Mouse (Mus musculus) midbrain, embryonic 10.5 days (tissue): Measurements from ENCODE around the gene Polg2. TPM values are rescaled to one million over a fixed set of nuclear protein-coding genes. Genes with fewer than 3 reads are reported as not detected.
"Not testable (repeated sequence)": the region's sequence is repeated elsewhere in the genome, so short reads cannot be mapped to it uniquely, and the experiment has no call there.

ENCODE experiments used
- DNase-seq: peaks from one replicate; pipeline ENCODE4 v3.0.0-alpha.2; 2017; ENCODE audit warnings: low spot score
- H3K27ac ChIP-seq: fragments of 300-500 bp; sonication (generic); replicated peaks from 2 replicates; pipeline ENCODE4 v1.5.1; 2016; ENCODE audit warnings: mild to moderate bottlenecking
- H3K27me3 ChIP-seq: fragments of 300-500 bp; sonication (generic); 2 replicates; pipeline ENCODE4 v1.6.1; 2016; ENCODE audit warnings: low read depth, mild to moderate bottlenecking; ENCODE audit not compliant: poor library complexity, severe bottlenecking
- H3K36me3 ChIP-seq: fragments of 300-500 bp; sonication (generic); 2 replicates; pipeline ENCODE4 v1.6.1; 2016; ENCODE audit warnings: mild to moderate bottlenecking, moderate library complexity
- H3K4me1 ChIP-seq: fragments of 300-500 bp; sonication (generic); 2 replicates; pipeline ENCODE4 v1.6.1; 2016
- H3K4me3 ChIP-seq: fragments of 300-500 bp; sonication (generic); 2 replicates; pipeline ENCODE4 v1.5.1; 2016; ENCODE audit warnings: mild to moderate bottlenecking, moderate library complexity
- H3K9me3 ChIP-seq: fragments of 300-500 bp; sonication (generic); replicated peaks from 2 replicates; pipeline ENCODE4 v1.6.1; 2016; ENCODE audit warnings: mild to moderate bottlenecking
- WGBS: fragments of 180-500 bp; shearing (Covaris S2); methylation state at CpG from one replicate; pipeline ENCODE4 v1.1.7; 2016; 5-methylcytosine and 5-hydroxymethylcytosine counted together
- polyA plus RNA-seq: library from polyadenylated mRNA; unstranded; fragments of >200 nt; fragmentation: Nextera tagmentation; extraction: Ambion mirVana; gene quantifications from 2 replicates; pipeline ENCODE4 v1.2.1, GENCODE M21; 2016

Gene Polg2
- polyA plus RNA-seq, 1 experiment from 2014 or later = 10.2 TPM

DNA sequence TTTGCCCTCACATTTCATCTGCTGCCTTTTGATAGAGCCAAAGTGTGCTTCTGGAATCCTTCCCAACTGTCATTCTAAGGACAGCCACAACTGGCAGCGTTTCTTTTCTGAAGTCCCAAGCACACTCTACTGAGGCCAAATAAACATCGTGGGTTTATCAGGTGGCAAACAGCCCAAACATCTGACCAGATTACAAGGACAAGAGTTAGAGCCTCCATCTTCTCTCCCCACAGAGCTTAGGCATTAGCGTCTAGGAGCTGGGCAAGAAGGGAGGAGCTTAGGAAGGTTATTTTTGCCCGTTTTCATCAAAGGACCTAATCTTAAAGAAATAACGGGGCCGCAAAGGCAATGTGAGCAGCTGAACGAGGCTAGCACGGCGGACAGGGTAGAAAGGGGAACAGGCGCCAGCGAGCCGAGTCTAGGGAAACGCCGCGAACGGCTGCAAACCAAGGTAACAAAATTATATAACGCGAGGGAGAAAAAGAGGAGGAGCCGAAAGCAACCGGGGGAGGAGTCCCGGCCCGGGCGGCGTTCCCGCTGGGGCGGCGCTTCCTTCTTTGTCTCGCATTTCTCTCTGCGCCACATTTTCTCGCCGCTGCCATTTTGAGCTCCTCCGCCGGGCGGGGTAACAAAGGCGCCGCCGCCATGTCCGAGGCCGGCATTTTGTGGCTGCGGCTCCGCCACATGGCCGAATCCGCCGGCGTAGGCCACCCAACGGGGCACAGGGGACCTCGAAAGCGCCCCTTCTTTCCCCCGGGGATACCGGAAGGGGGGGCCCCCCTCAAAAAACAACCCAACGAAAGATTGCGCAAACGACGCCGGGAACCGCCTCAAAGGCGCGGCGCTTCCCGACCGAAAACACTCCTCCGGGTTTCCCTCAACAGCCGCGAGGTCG is 8.0 kb upstream of the Polg2 start:
- WGBS = under 1% methylated on average over 65 of the region's 65 CpGs
- peaks cover 30% of the 10 kb centered on the region for H3K4me1 ChIP-seq
- H3K4me3 ChIP-seq = peak overlapping the region; percentile 96
- H3K9me3 ChIP-seq = no peaks in the 10 kb centered on the region
- peak overlapping the region; percentile 100 for H3K27ac ChIP-seq
- peaks cover 64% of the 10 kb centered on the region for H3K36me3 ChIP-seq
- DNase-seq = peak; percentile 83
- H3K27me3 ChIP-seq = no peaks in the 10 kb centered on the region

GRCm38 (mm10) chr11:106785043-106785442 is 5.7 kb upstream of the Polg2 start:
- Histone ChIP-seq H3K27ac (no peak overlapping the region), H3K9me3 (no peaks in the 10 kb centered on the region), H3K4me1 (peaks cover 18% of the 10 kb centered on the region), H3K36me3 (peaks cover 76% of the 10 kb centered on the region), H3K4me3 (peak overlapping the region; percentile 96; the same call in 1 of the 2 replicates), H3K27me3 (no peaks in the 10 kb centered on the region)
- no peak for DNase-seq
- 92% methylated on average over 1 of the region's 1 CpGs for WGBS

DNA sequence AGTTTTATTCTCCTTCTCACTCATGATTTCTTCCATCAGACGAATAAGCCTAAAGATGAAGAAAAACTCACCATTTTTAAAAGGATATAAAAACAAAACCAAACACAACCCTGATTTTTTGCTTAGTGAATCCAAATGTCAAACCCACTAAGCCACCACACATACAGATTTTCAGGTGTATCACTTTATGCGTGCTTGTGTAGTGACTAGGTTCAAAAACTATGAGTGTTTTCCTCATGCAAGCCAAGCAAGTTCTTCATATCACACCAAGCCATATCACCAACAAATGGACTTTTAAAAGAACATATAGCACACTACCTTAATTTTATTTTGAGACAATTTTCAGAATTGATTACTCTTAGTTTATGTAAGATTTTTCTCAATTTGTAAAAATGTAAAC is 5.1 kb upstream of the Polg2 start:
- Histone ChIP-seq H3K36me3 (peaks cover 77% of the 10 kb centered on the region), H3K4me3 (no peak overlapping the region), H3K27me3 (no peaks in the 10 kb centered on the region), H3K27ac (no peak overlapping the region), H3K4me1 (peaks cover 20% of the 10 kb centered on the region), H3K9me3 (no peaks in the 10 kb centered on the region)
- no peak for DNase-seq
- WGBS = 91% methylated on average over 2 of the region's 2 CpGs

DNA sequence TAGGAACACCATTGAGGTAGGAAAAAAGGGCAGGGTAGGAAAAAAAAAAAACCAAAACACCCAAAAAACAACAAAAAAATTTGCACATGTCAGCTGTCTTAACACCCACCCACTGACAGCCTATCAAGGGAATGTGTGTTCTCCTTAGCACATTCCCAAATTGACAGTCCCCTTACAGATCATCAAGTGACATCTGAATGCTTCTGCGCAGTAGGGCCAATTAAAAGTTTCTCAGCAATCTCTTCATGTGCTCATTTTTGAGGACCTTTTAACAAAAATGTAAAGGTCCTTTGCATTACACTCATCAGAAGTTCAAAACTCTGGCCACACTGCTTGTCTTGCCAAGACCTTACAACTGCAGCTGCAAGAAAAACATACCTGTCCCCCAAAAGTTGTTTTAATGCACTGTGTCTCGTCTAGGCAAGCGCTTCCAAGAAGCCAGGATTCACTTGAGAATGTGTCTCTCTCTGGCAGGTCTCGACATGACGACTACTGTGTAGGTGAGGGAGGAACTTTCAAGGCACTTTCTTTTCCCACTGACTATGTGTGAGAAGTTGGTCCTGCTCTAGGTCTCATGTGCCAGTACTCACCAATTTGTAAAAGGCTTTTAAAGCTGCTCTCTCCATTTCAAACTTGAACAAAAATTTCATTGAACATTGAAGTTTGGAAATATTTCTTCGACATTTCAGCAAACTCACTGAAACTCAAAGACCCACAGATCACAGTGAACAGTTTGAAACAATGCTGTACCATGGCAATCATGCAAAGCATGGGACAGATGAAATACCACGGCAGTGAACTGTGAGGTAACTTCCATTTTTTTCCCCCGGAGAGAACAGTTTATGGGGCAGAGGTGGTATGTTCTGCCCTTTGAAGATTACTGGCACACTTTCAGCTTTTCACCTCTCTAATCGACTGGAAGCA is 3.8 kb upstream of the Polg2 start:
- no peak for DNase-seq
- no peaks in the 10 kb centered on the region for H3K9me3 ChIP-seq
- WGBS = 90% methylated on average over 9 of the region's 9 CpGs
- H3K27me3 ChIP-seq = no peaks in the 10 kb centered on the region
- peaks cover 80% of the 10 kb centered on the region for H3K36me3 ChIP-seq
- peaks cover 22% of the 10 kb centered on the region for H3K4me1 ChIP-seq
- no peak overlapping the region for H3K27ac ChIP-seq
- H3K4me3 ChIP-seq = no peak overlapping the region

- H3K27me3 ChIP-seq, DNase-seq, H3K9me3 ChIP-seq, H3K4me3 ChIP-seq, H3K27ac ChIP-seq: not testable (repeated sequence)
- 91% methylated on average over 7 of the region's 7 CpGs for WGBS
- Histone ChIP-seq H3K4me1 (peaks cover 28% of the 10 kb centered on the region), H3K36me3 (peaks cover 76% of the 10 kb centered on the region)
These were observed 2.9 kb upstream of the Polg2 start for GRCm38 (mm10) chr11:106782271-106782670.

DNA sequence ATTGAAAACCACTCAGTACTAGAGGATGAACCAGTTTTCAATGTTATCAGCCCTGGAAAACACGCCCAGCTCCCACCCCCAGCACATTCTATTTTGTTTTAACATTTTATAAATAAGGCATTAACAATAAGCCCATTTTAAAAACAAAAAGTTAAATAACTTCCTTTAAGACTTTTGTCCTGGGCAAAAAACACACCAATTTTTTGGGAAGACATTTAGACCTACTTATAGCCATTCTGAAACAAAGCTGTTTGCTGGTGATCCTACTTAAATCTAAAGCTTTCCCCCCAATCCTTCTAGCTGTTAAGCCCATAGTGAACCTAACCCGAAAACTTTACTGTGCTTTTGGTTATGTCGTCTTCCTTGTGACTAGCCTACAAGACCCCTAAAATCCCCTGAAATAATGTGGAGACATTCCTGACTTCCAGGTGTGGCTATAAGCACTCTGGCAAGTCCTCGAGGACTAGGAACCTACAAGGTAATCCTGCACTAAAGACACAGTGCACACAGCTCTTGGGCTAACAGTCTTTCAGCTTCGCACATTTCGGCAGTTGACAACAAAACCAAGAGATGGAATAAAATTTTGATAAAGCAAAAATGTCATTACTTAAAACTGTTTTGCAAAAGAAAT is 1.4 kb upstream of the Polg2 start:
- H3K27ac ChIP-seq = no peak overlapping the region
- peaks cover 72% of the 10 kb centered on the region for H3K36me3 ChIP-seq
- peaks cover 17% of the 10 kb centered on the region for H3K4me1 ChIP-seq
- 82% methylated on average over 6 of the region's 6 CpGs for WGBS
- DNase-seq = no peak
- no peaks in the 10 kb centered on the region for H3K9me3 ChIP-seq
- no peaks in the 10 kb centered on the region for H3K27me3 ChIP-seq
- 0 out of 2 replicates have a peak overlapping the region, but pooled peaks have one; percentile 14 for H3K4me3 ChIP-seq

GRCm38 (mm10) chr11:106780089-106780425 is 720 bp upstream of the Polg2 start:
- DNase-seq = no peak
- 76% methylated on average over 4 of the region's 4 CpGs for WGBS
- no peak overlapping the region for H3K27ac ChIP-seq
- H3K4me1 ChIP-seq = peaks cover 15% of the 10 kb centered on the region; the same call in 1 of the 2 replicates
- H3K27me3 ChIP-seq = no peaks in the 10 kb centered on the region
- H3K9me3 ChIP-seq = no peaks in the 10 kb centered on the region
- peak overlapping the region; percentile 95; the same call in 1 of the 2 replicates for H3K4me3 ChIP-seq
- peaks cover 72% of the 10 kb centered on the region for H3K36me3 ChIP-seq

DNA sequence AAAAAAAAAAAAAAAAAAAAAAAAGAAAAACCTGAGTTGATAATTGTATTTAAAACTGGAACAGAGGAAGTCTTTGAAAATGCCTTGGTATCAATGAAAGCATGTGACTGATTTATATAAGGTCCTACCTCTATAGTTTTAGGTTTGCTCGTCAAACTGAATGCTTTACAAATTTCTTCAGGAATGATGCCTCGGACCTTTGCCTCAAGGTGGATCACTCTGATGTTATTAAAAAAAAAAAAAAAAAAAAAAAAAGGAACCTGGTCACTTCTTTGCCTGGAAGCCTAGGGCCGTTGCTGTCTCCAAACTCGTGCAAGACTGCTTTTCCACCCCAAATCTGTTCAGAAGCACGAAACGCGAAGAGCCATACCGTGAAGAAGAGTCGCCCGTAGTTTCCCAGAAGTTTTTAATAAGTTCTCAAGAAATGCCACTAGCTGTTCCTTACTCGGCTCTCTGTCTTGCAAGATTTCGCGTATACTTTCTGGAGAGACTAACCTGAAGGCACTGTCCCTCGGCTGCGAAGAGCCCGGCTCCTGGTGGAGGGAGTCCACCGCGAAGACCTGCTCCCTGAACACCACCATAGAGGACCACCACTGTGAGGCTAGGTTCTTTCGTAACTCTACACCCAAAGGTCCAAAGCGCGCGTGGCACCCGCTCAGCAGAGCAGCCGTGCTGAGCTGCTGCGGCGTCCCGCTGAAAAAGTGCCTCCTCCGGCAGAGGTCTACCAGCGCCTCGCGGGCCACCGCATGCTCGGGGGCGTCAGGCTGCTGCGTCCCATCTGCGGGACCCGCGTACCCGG is 549 bp downstream of the Polg2 start:
- Histone ChIP-seq H3K4me3 (peak overlapping the region; percentile 95), H3K4me1 (peaks cover 15% of the 10 kb centered on the region; the same call in 1 of the 2 replicates), H3K27ac (peak overlapping the region; percentile 93), H3K27me3 (no peaks in the 10 kb centered on the region), H3K9me3 (no peaks in the 10 kb centered on the region), H3K36me3 (peaks cover 72% of the 10 kb centered on the region)
- no peak for DNase-seq
- WGBS = 4% methylated on average over 39 of the region's 39 CpGs

- Histone ChIP-seq H3K27ac (no peak overlapping the region), H3K27me3 (no peaks in the 10 kb centered on the region), H3K36me3 (peaks cover 72% of the 10 kb centered on the region), H3K4me1 (peaks cover 15% of the 10 kb centered on the region; the same call in 1 of the 2 replicates), H3K9me3 (no peaks in the 10 kb centered on the region), H3K4me3 (peak overlapping the region; percentile 95; the same call in 1 of the 2 replicates)
- DNase-seq = no peak
- WGBS = 92% methylated on average over 7 of the region's 7 CpGs
These were observed 1.2 kb downstream of the Polg2 start for GRCm38 (mm10) chr11:106778132-106778531.

GRCm38 (mm10) chr11:106777395-106777794 is 1.9 kb downstream of the Polg2 start:
- no peak for DNase-seq
- H3K36me3 ChIP-seq = peaks cover 72% of the 10 kb centered on the region
- no peak overlapping the region for H3K4me3 ChIP-seq
- WGBS = 94% methylated on average over 3 of the region's 3 CpGs
- no peak overlapping the region for H3K27ac ChIP-seq
- no peaks in the 10 kb centered on the region for H3K9me3 ChIP-seq
- peaks cover 15% of the 10 kb centered on the region; the same call in 1 of the 2 replicates for H3K4me1 ChIP-seq
- no peaks in the 10 kb centered on the region for H3K27me3 ChIP-seq

DNA sequence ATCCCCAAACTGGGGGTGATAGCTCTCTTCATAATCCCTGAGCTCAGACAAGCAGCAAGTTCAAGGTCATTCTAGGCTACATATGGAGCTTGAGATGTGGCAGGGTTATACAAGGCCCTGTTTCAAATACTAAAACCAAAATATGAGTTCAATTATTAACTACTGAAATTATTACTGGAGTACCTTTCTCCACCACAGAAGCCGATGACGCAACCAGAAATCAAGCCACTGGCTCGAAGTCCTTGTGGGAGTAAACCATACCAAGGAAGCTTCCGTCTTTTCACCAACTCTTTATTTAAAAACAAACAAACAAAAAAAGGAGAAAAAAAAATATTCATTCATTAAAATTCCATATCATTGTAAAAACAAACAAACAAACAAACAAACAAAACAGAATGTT is 2.4 kb downstream of the Polg2 start:
- 94% methylated on average over 4 of the region's 4 CpGs for WGBS
- no peak overlapping the region for H3K4me3 ChIP-seq
- H3K27ac ChIP-seq = no peak overlapping the region
- no peak for DNase-seq
- H3K4me1 ChIP-seq = peaks cover 15% of the 10 kb centered on the region; the same call in 1 of the 2 replicates
- peaks cover 72% of the 10 kb centered on the region for H3K36me3 ChIP-seq
- no peaks in the 10 kb centered on the region for H3K9me3 ChIP-seq
- no peaks in the 10 kb centered on the region for H3K27me3 ChIP-seq
